Mouse (Mus musculus): ENCODE results near the gene N4bp2. TPM values are rescaled to one million over a fixed set of nuclear protein-coding genes. Genes with fewer than 3 reads are reported as not detected.

The N4bp2 gene
- total and polyA plus RNA-seq, 3 experiments = 13.1 to 16.4 (median 15.1) TPM

DNA sequence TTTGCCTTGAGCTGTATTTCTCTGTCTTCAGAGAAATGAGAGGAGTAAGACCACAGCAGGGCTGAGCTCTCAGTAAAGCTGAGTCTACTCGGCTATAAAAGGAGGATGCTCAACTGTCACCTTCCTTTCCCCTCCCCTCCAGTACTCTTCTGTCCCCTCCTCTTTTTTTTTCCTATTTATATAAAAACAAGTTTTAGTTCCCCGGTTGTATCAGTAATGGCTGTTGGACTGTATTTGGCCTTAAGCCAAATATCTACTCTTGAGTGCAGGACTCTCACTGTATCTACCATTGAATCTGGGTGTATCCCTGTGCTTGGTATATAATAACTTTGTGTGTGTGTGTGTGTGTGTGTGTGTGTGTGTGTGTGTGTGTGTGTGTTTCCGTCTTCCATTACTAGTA is 31.4 kb downstream of the N4bp2 start:
- no peaks in the 10 kb centered on the region for H3K79me2 ChIP-seq (replicated peaks; ENCODE audit: control insufficient read depth, extremely low read depth, insufficient read depth, poor library complexity, severe bottlenecking)
- H3K4me2 ChIP-seq (ENCODE audit: insufficient read depth, low read depth, poor library complexity, severe bottlenecking) = no peak overlapping the region
- no peak overlapping the region for H3K27ac ChIP-seq (ENCODE audit: insufficient read depth, low read depth)
- H3K36me3 ChIP-seq (replicated peaks in 1 of 2; ENCODE audit: control insufficient read depth in 1 of 2, insufficient read depth in 1 of 2, low read length in 1 of 2) = peaks cover 31 to 65% of the 10 kb centered on the region in 2 experiments
- TF ChIP-seq E2F4 (IDR thresholded peaks at IDR 0.05; ENCODE audit: insufficient replicate concordance, low read depth, low read length) (no peak), CTCF (conservative IDR thresholded peaks at IDR 0.05 in 1 of 2, IDR thresholded peaks at IDR 0.05 in 1 of 2; ENCODE audit: low read depth in 2 of 2, low read length in 2 of 2) (no peak), MAZ (IDR thresholded peaks at IDR 0.05; ENCODE audit: low read depth, low read length) (no peak), CHD2 (IDR thresholded peaks at IDR 0.05; ENCODE audit: low read length) (no peak), HCFC1 (IDR thresholded peaks at IDR 0.05; ENCODE audit: low read depth, low read length) (no peak)
- no peak for DNase-seq (ENCODE audit: extremely low read depth)
- no peak overlapping the region for H3K4me3 ChIP-seq (replicated peaks in 1 of 3; ENCODE audit: low read depth in 2 of 3, low read length in 2 of 3, poor library complexity in 1 of 3)
- no peaks in the 10 kb centered on the region for H3K9me3 ChIP-seq (replicated peaks; ENCODE audit: low read length)
- peaks cover 0 to 8% of the 10 kb centered on the region in 2 experiments; a peak in 2 of 4 replicates for H3K4me1 ChIP-seq (ENCODE audit: control insufficient read depth in 1 of 2, insufficient read depth in 2 of 2)
- in situ Hi-C loops (cut with MboI; ENCODE audit: low pct_ligation_motif_present, low pct_unique_long_range_greater_than_20kb, low sequenced_read_pairs) (no loop called here), dilution Hi-C loops (cut with MboI; ENCODE audit: extremely low pct_ligation_motif_present, extremely low pct_unique_long_range_greater_than_20kb, low sequenced_read_pairs) (no loop called here)
- no peaks in the 10 kb centered on the region for H3K27me3 ChIP-seq (replicated peaks)
- H3K9ac ChIP-seq (ENCODE audit: insufficient read depth, low read depth) = no peak overlapping the region

DNA sequence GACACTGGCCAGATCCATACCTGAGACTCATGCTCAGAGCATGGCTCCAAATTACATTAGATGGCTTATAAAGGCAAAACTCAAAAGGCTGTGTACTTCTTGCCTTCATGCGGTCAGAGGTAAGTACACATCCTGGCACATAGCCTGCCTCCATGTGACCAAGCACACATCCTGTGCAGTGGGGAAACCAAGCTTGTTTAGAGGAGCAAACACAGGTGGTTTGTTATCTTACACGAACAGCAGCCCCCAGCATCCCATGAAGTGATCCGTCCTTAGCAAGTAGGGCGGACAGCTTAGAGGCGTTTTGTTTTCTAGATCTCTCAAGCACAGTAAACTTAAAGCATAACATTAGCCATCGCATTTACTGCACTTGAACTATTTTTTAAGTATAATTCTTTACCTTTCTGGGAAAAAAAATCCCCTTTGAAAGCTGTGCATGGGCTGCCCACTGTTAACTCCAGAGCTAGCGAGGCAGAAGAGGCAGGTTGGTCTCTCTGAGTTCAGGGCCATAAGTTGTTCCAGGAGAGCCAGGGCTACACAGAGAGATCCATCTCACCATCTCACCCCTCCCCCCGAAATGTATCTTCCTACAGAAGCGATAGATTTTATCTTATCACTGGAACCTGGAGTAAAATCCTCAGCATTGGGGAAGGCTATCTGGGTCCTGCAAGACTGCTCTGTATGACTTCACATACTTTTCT is 32.1 kb downstream of the N4bp2 start:
- Histone ChIP-seq H3K9me3 (replicated peaks; ENCODE audit: low read length) (no peaks in the 10 kb centered on the region), H3K27ac (ENCODE audit: insufficient read depth, low read depth) (no peak overlapping the region), H3K9ac (ENCODE audit: insufficient read depth, low read depth) (no peak overlapping the region), H3K79me2 (replicated peaks; ENCODE audit: control insufficient read depth, extremely low read depth, insufficient read depth, poor library complexity, severe bottlenecking) (no peaks in the 10 kb centered on the region), H3K4me3 (replicated peaks in 1 of 3; ENCODE audit: low read depth in 2 of 3, low read length in 2 of 3, poor library complexity in 1 of 3) (no peak overlapping the region), H3K4me1 (ENCODE audit: control insufficient read depth in 1 of 2, insufficient read depth in 2 of 2) (peaks cover 0 to 8% of the 10 kb centered on the region in 2 experiments; a peak in 2 of 4 replicates), H3K36me3 (replicated peaks in 1 of 2; ENCODE audit: control insufficient read depth in 1 of 2, insufficient read depth in 1 of 2, low read length in 1 of 2) (peaks cover 29 to 63% of the 10 kb centered on the region in 2 experiments), H3K27me3 (replicated peaks) (no peaks in the 10 kb centered on the region), H3K4me2 (ENCODE audit: insufficient read depth, low read depth, poor library complexity, severe bottlenecking) (no peak overlapping the region)
- dilution Hi-C loops (cut with MboI; ENCODE audit: extremely low pct_ligation_motif_present, extremely low pct_unique_long_range_greater_than_20kb, low sequenced_read_pairs) (no loop called here), in situ Hi-C loops (cut with MboI; ENCODE audit: low pct_ligation_motif_present, low pct_unique_long_range_greater_than_20kb, low sequenced_read_pairs) (no loop called here)
- no peak for DNase-seq (ENCODE audit: extremely low read depth)
- no peak for TF ChIP-seq HCFC1 (IDR thresholded peaks at IDR 0.05; ENCODE audit: low read depth, low read length)
- no peak for TF ChIP-seq CHD2 (IDR thresholded peaks at IDR 0.05; ENCODE audit: low read length)
- no peak for TF ChIP-seq USF1 (IDR thresholded peaks at IDR 0.05; ENCODE audit: low read depth, low read length)
- no peak for TF ChIP-seq TCF12 (IDR thresholded peaks at IDR 0.05; ENCODE audit: low read depth, low read length)
- TF ChIP-seq NELFE (IDR thresholded peaks at IDR 0.05; ENCODE audit: low read depth, low read length) = no peak
- no peak for TF ChIP-seq MXI1 (IDR thresholded peaks at IDR 0.05; ENCODE audit: low read depth, low read length)
- TF ChIP-seq SIN3A (IDR thresholded peaks at IDR 0.05; ENCODE audit: low read length) = no peak
- TF ChIP-seq MAZ (IDR thresholded peaks at IDR 0.05; ENCODE audit: low read depth, low read length) = no peak
- no peak for TF ChIP-seq MYC (IDR thresholded peaks at IDR 0.05; ENCODE audit: low read depth, low read length)
- no peak for TF ChIP-seq RAD21 (IDR thresholded peaks at IDR 0.05; ENCODE audit: low read depth, low read length)
- no peak for TF ChIP-seq RCOR1 (conservative IDR thresholded peaks at IDR 0.05; ENCODE audit: low read depth, low read length)
- TF ChIP-seq EP300 (IDR thresholded peaks at IDR 0.05; ENCODE audit: low read length) = no peak

Measured in CH12.LX (cell line).